Mouse (Mus musculus): ENCODE measurements at regions not wholly inside any gene's neighbourhood (a gene's known extent, or its start where the extent isn't known, plus 50 kb on each side); places are given as distances from the start of the nearest gene placed in this dataset.

GRCm38 (mm10) chr9:113263636-113264035 lies 444.4 kb downstream of the Pdcd6ip start:
- no peak for TF ChIP-seq CTCF (IDR thresholded peaks at IDR 0.05; ENCODE audit: low read depth, low read length)
- no peak for TF ChIP-seq EP300 (IDR thresholded peaks at IDR 0.05; ENCODE audit: insufficient read depth, low read depth, low read length)
- TF ChIP-seq POLR2A (IDR thresholded peaks at IDR 0.05; ENCODE audit: insufficient read depth, low read length), result no peak

All from ES-Bruce4 (cell line).